Mouse (Mus musculus) stomach, postnatal 0 days (tissue): ENCODE results near the gene Mpped1.

ENCODE experiments used
- CTCF ChIP-seq: IDR thresholded peaks from 2 replicates; pipeline ENCODE4 v1.5.1; 2016; ENCODE audit warnings: antibody characterized with exemption, low read depth, mild to moderate bottlenecking, moderate library complexity
- EP300 ChIP-seq: optimal IDR thresholded peaks from 2 replicates; pipeline ENCODE3; 2016; ENCODE audit warnings: antibody characterized with exemption

- TF ChIP-seq EP300 (no peak), CTCF (no peak)
Measured at GRCm38 (mm10) chr15:83832265-83832664, 53.0 kb downstream of the Mpped1 start.
